In genomic region chr5:138116255-138117198, GRCm38 (mm10) we compare ENCODE assay signal across 8 mouse cellular contexts. TPM values are rescaled to one million over a fixed set of nuclear protein-coding genes. Genes with fewer than 3 reads are reported as not detected.
DNase-seq lines count a peak whose midpoint lies in the region; ATAC-seq and TF ChIP-seq lines count a peak whose summit lies in the region.

Zscan21 (plus strand) TSS chr5:138116903.

- peaks cover 1% of the 10 kb centered on the region; the same call in 1 of the 2 replicates for H3K79me2 ChIP-seq in heart, adult 2 months (replicated peaks; ENCODE audit: control insufficient read depth, insufficient read depth, low read length)

- peak; percentile 98 for ATAC-seq in embryonic facial prominence, embryonic 14.5 days (ENCODE audit: low read depth)
- ATAC-seq in limb, embryonic 13.5 days (ENCODE audit: low FRiP score, low read depth): peak; percentile 97
- peak; percentile 97 for ATAC-seq in midbrain, embryonic 16.5 days

- peak within 1 kb of the TSS; percentile 72 for H3K9ac ChIP-seq in embryonic facial prominence, embryonic 14.5 days (ENCODE audit: low read depth, low read length)
- peak within 1 kb of the TSS; percentile 82 for H3K9ac ChIP-seq in heart, adult 2 months (ENCODE audit: low read depth, low read length)
- H3K9ac ChIP-seq in limb, embryonic 13.5 days: peak within 1 kb of the TSS; percentile 82
- peak within 1 kb of the TSS; percentile 88 for H3K9ac ChIP-seq in midbrain, embryonic 16.5 days (ENCODE audit: low read depth, low read length)

- H3K36me3 ChIP-seq in embryonic facial prominence, embryonic 14.5 days (ENCODE audit: control insufficient read depth, insufficient read depth, low read length): peaks cover 13% of the 10 kb centered on the region; the same call in 1 of the 2 replicates
- peaks cover 5% of the 10 kb centered on the region for H3K36me3 ChIP-seq in heart, adult 2 months (ENCODE audit: control insufficient read depth, insufficient read depth, low read length)
- H3K36me3 ChIP-seq in limb, embryonic 13.5 days: peaks cover 23% of the 10 kb centered on the region
- 0 out of 2 replicates have a peak, but pooled peaks cover 7% of the 10 kb centered on the region for H3K36me3 ChIP-seq in midbrain, embryonic 16.5 days (ENCODE audit: control insufficient read depth, insufficient read depth, low read length)

- H3K27me3 ChIP-seq in embryonic facial prominence, embryonic 14.5 days (replicated peaks; ENCODE audit: control insufficient read depth, insufficient read depth, low read length): no peaks in the 10 kb centered on the region
- no peaks in the 10 kb centered on the region for H3K27me3 ChIP-seq in heart, adult 2 months (ENCODE audit: control insufficient read depth, insufficient read depth, low read length)
- no peaks in the 10 kb centered on the region for H3K27me3 ChIP-seq in limb, embryonic 13.5 days
- H3K27me3 ChIP-seq in midbrain, embryonic 16.5 days (ENCODE audit: control insufficient read depth, insufficient read depth, low read depth, low read length): no peaks in the 10 kb centered on the region

- peak; percentile 95 for TF ChIP-seq POLR2A in heart, adult 2 months (IDR thresholded peaks at IDR 0.05; ENCODE audit: insufficient read depth, low read depth, low read length)

- peak within 1 kb of the TSS; percentile 95 for H3K27ac ChIP-seq in embryonic facial prominence, embryonic 14.5 days (replicated peaks; ENCODE audit: low read depth, low read length)
- peak within 1 kb of the TSS; percentile 89 for H3K27ac ChIP-seq in heart, adult 2 months
- peak within 1 kb of the TSS; percentile 95 for H3K27ac ChIP-seq in limb, embryonic 13.5 days
- peak within 1 kb of the TSS; percentile 95 for H3K27ac ChIP-seq in midbrain, embryonic 16.5 days (ENCODE audit: low read length)

- TF ChIP-seq CTCF in heart, adult 2 months (IDR thresholded peaks at IDR 0.05): peak; percentile 49

- peak within 1 kb of the TSS; percentile 50 for H3K4me3 ChIP-seq in embryonic facial prominence, embryonic 14.5 days (ENCODE audit: low read depth, low read length)
- H3K4me3 ChIP-seq in heart, adult 2 months: peak within 1 kb of the TSS; percentile 50
- H3K4me3 ChIP-seq in limb, embryonic 13.5 days: peak within 1 kb of the TSS; percentile 69
- H3K4me3 ChIP-seq in midbrain, embryonic 16.5 days (ENCODE audit: low read depth, low read length): peak within 1 kb of the TSS; percentile 70

- peak; percentile 86 for TF ChIP-seq EP300 in heart, adult 2 months (IDR thresholded peaks at IDR 0.05; ENCODE audit: insufficient read depth, low read depth, low read length)

- H3K9me3 ChIP-seq in embryonic facial prominence, embryonic 14.5 days (ENCODE audit: control insufficient read depth, low read length): no peaks in the 10 kb centered on the region
- no peaks in the 10 kb centered on the region for H3K9me3 ChIP-seq in limb, embryonic 13.5 days
- H3K9me3 ChIP-seq in midbrain, embryonic 16.5 days (replicated peaks; ENCODE audit: control insufficient read depth, low read length, poor library complexity, severe bottlenecking): no peaks in the 10 kb centered on the region

- intact Hi-C loops in heart, adult 2 months (cut with DNase I): loop anchor here (2.0 kb wide), 2 partner anchors 32 to 38 kb away; partner anchors contain the start of genes Zfp113 and Zkscan1

- peak within 1 kb of the TSS; percentile 65 for H3K4me2 ChIP-seq in embryonic facial prominence, embryonic 14.5 days (ENCODE audit: low read depth, low read length)
- peak within 1 kb of the TSS; percentile 74 for H3K4me2 ChIP-seq in limb, embryonic 13.5 days (replicated peaks)
- H3K4me2 ChIP-seq in midbrain, embryonic 16.5 days (ENCODE audit: low read length): peak within 1 kb of the TSS; percentile 73

- 7% methylated on average over 37 of the region's 38 CpGs for WGBS in embryonic facial prominence, embryonic 14.5 days
- 7% methylated on average over 38 of the region's 38 CpGs for WGBS in heart, adult 2 months
- 6% methylated on average over 38 of the region's 38 CpGs for WGBS in limb, embryonic 13.5 days
- WGBS in midbrain, embryonic 16.5 days: 7% methylated on average over 38 of the region's 38 CpGs

- H3K4me1 ChIP-seq in embryonic facial prominence, embryonic 14.5 days (ENCODE audit: control insufficient read depth, insufficient read depth, low read length): peaks cover 11% of the 10 kb centered on the region; the same call in 1 of the 2 replicates
- H3K4me1 ChIP-seq in heart, adult 2 months (ENCODE audit: control insufficient read depth, insufficient read depth, low read length): peaks cover 10% of the 10 kb centered on the region
- H3K4me1 ChIP-seq in limb, embryonic 13.5 days: peaks cover 13% of the 10 kb centered on the region
- peaks cover 22% of the 10 kb centered on the region for H3K4me1 ChIP-seq in midbrain, embryonic 16.5 days (ENCODE audit: control insufficient read depth, insufficient read depth, low read length)

- peak; percentile 99 for DNase-seq in 3T3-L1 (ENCODE audit: low read depth, low spot score)
- peak; percentile 65 to 76 for DNase-seq in adrenal gland, postnatal 4 days (ENCODE audit: low spot score in 2 of 2)
- DNase-seq in embryonic facial prominence, embryonic 14.5 days (ENCODE audit: low spot score): peak; percentile 96
- peak; percentile 93 to 94 for DNase-seq in heart, adult 2 months
- peak; percentile 84 to 89 for DNase-seq in kidney, adult 8-10 months
- peak; percentile 85 to 91 for DNase-seq in spleen, postnatal 10 days (ENCODE audit: low spot score in 2 of 2)

RNA-seq across cellular contexts. Expression of gene Zscan21, which starts in this region (rescaled TPM):
- total RNA-seq in adrenal gland, postnatal 4 days (2021): 10 to 100 TPM; 26.2 to 26.6 TPM
- 52.8 and 63.5 TPM in 2 replicates for polyA plus RNA-seq in embryonic facial prominence, embryonic 14.5 days (2014; fragmentation: Nextera tagmentation; extraction: Ambion mirVana)
- total RNA-seq in heart, adult 2 months (2021): 10 to 100 TPM; 10.1 to 11.7 TPM
- 5.9 and 9.4 TPM in 2 replicates for polyA plus RNA-seq in heart, adult 2 months (2012; rRNA removed)
- polyA plus RNA-seq in limb, embryonic 13.5 days (2015; fragmentation: Nextera tagmentation; extraction: Ambion mirVana): 76.5 and 77.3 TPM in 2 replicates
- 85.4 and 96.0 TPM in 2 replicates for polyA plus RNA-seq in midbrain, embryonic 16.5 days (2015; fragmentation: Nextera tagmentation; extraction: Ambion mirVana)

Comparison
In these comparisons a context has a peak if more than half of its experiments do, and no peak if none do; other contexts are left out.
1. Peak in every context shown above with its lines: DNase-seq, ATAC-seq, H3K4me3 ChIP-seq and H3K27ac ChIP-seq.